Mouse (Mus musculus): Measurements from ENCODE around the gene Slc5a11. TPM values are rescaled to one million over a fixed set of nuclear protein-coding genes. Genes with fewer than 3 reads are reported as not detected.

The Slc5a11 gene
- total RNA-seq, 2 experiments from 2014 or later: not detected

- DNase-seq (ENCODE audit: low spot score): no peak
- intact Hi-C loops (cut with DNase I): no loop called here
These were observed 108.0 kb downstream of the Slc5a11 start for GRCm38 (mm10) chr7:123322452-123323121.

Other genes starting within 250 kb of the Slc5a11 start
- gene Rbbp6, start 249.1 kb upstream of the Slc5a11 start, total RNA-seq (2021): 10 to 100 TPM; 24.9 to 35.3 TPM
- gene Tnrc6a, start 90.9 kb upstream of the Slc5a11 start, total RNA-seq (2021): 10 to 100 TPM; 33.1 to 33.3 TPM
- 10 to 100 TPM; 20.0 to 21.9 TPM for gene Lcmt1, start 155.0 kb downstream of the Slc5a11 start, total RNA-seq (2021)
- 10 to 100 TPM; 16.7 to 20.2 TPM for gene Arhgap17, start 155.1 kb downstream of the Slc5a11 start, total RNA-seq (2021)
- gene Aqp8, start 247.5 kb downstream of the Slc5a11 start, total RNA-seq (2021): 1 to 10 TPM; 1.7 to 2.0 TPM

Data from heart, postnatal 25 days (tissue).